Mouse (Mus musculus): Measurements from ENCODE around the gene Atrnl1.

- TF ChIP-seq CTCF (IDR thresholded peaks at IDR 0.05; ENCODE audit: insufficient read depth, low read length) (no peak), POLR2A (IDR thresholded peaks at IDR 0.05; ENCODE audit: borderline replicate concordance, extremely low read depth, low read depth, low read length) (no peak)
Measured at GRCm38 (mm10) chr19:57727009-57727408, 116.2 kb downstream of the Atrnl1 start.
